Mouse (Mus musculus) stomach, embryonic 15.5 days (tissue): ENCODE results near the gene H13. TPM values are rescaled to one million over a fixed set of nuclear protein-coding genes. Genes with fewer than 3 reads are reported as not detected.
A peak's percentile ranks its signal among the peaks of the same experiment; 100 is the strongest.
"Not testable (repeated sequence)": the region's sequence is repeated elsewhere in the genome, so short reads cannot be mapped to it uniquely, and the experiment has no call there.

Source experiments
- ATAC-seq: fragments of 200-750 bp; cut with Nextera tagmentation; 2 replicates; pipeline ENCODE4 v1.8.0; 2017; ENCODE audit warnings: low read depth, moderate number of reproducible peaks, moderate TSS enrichment; ENCODE audit not compliant: insufficient read depth, low FRiP score
- H3K27ac ChIP-seq: fragments of 300-500 bp; sonication (generic); 2 replicates; pipeline ENCODE4 v1.5.1; 2015; ENCODE audit warnings: mild to moderate bottlenecking, inconsistent platforms
- H3K27me3 ChIP-seq: fragments of 300-500 bp; sonication (generic); replicated peaks from 2 replicates; pipeline ENCODE4 v1.6.1; 2015; ENCODE audit warnings: inconsistent platforms
- H3K36me3 ChIP-seq: fragments of 300-500 bp; sonication (generic); 2 replicates; pipeline ENCODE4 v1.6.1; 2015; ENCODE audit warnings: inconsistent platforms
- H3K4me1 ChIP-seq: fragments of 300-500 bp; sonication (generic); 2 replicates; pipeline ENCODE4 v1.6.1; 2015; ENCODE audit warnings: inconsistent platforms
- H3K4me2 ChIP-seq: fragments of 300-500 bp; sonication (generic); 2 replicates; pipeline ENCODE4 v1.6.1; 2015; ENCODE audit warnings: mild to moderate bottlenecking, inconsistent platforms
- H3K4me3 ChIP-seq: fragments of 300-500 bp; sonication (generic); replicated peaks from 2 replicates; pipeline ENCODE4 v1.5.1; 2015; ENCODE audit warnings: inconsistent platforms
- H3K9ac ChIP-seq: fragments of 300-500 bp; sonication (generic); 2 replicates; pipeline ENCODE4 v1.6.1; 2015; ENCODE audit warnings: inconsistent platforms
- H3K9me3 ChIP-seq: fragments of 300-500 bp; sonication (generic); 2 replicates; pipeline ENCODE4 v1.6.1; 2016; ENCODE audit warnings: inconsistent platforms
- WGBS: fragments of 180-500 bp; shearing (Covaris S2); methylation state at CpG from one replicate; pipeline ENCODE4 v1.1.7; 2015; 5-methylcytosine and 5-hydroxymethylcytosine counted together
- polyA plus RNA-seq: library from polyadenylated mRNA; unstranded; fragments of >200 nt; fragmentation: Nextera tagmentation; extraction: Ambion mirVana; gene quantifications from 2 replicates; pipeline ENCODE4 v1.2.1, GENCODE M21; 2015

Gene H13
- polyA plus RNA-seq, 1 experiment from 2014 or later = 122 TPM

GRCm38 (mm10) chr2:152634311-152634710 lies 35.0 kb upstream of the H13 start:
- Histone ChIP-seq H3K36me3 (no peaks in the 10 kb centered on the region), H3K4me3 (no peak overlapping the region), H3K4me2 (no peak overlapping the region), H3K9me3 (no peaks in the 10 kb centered on the region), H3K27ac (peak overlapping the region; percentile 16; the same call in 1 of the 2 replicates), H3K4me1 (peaks cover 45% of the 10 kb centered on the region), H3K9ac (no peak overlapping the region), H3K27me3 (no peaks in the 10 kb centered on the region)
- 76% methylated on average over 29 of the region's 29 CpGs for WGBS
- ATAC-seq = no peak

- Histone ChIP-seq H3K4me3 (no peak overlapping the region), H3K4me1 (peaks cover 52% of the 10 kb centered on the region), H3K36me3 (no peaks in the 10 kb centered on the region), H3K27me3 (no peaks in the 10 kb centered on the region), H3K4me2 (0 out of 2 replicates have a peak overlapping the region, but pooled peaks have one; percentile 26), H3K9ac (no peak overlapping the region), H3K27ac (peak overlapping the region; percentile 93), H3K9me3 (no peaks in the 10 kb centered on the region)
- WGBS = 42% methylated on average over 23 of the region's 23 CpGs
- ATAC-seq = peak; percentile 67
These were observed 32.8 kb upstream of the H13 start for GRCm38 (mm10) chr2:152636246-152637005.

- Histone ChIP-seq H3K36me3 (no peaks in the 10 kb centered on the region), H3K9ac (no peak overlapping the region), H3K27me3 (no peaks in the 10 kb centered on the region), H3K27ac (peak overlapping the region; percentile 93), H3K4me1 (peaks cover 52% of the 10 kb centered on the region), H3K4me3 (no peak overlapping the region), H3K4me2 (no peak overlapping the region), H3K9me3 (no peaks in the 10 kb centered on the region)
- no peak for ATAC-seq
- 59% methylated on average over 6 of the region's 6 CpGs for WGBS
These were observed 32.3 kb upstream of the H13 start for GRCm38 (mm10) chr2:152637006-152637322.

GRCm38 (mm10) chr2:152637381-152637780 lies 31.9 kb upstream of the H13 start:
- ATAC-seq = no peak
- Histone ChIP-seq H3K4me2 (no peak overlapping the region), H3K27me3 (no peaks in the 10 kb centered on the region), H3K9ac (no peak overlapping the region), H3K4me1 (peaks cover 52% of the 10 kb centered on the region), H3K4me3 (no peak overlapping the region), H3K9me3 (no peaks in the 10 kb centered on the region), H3K36me3 (no peaks in the 10 kb centered on the region), H3K27ac (peak overlapping the region; percentile 93)
- 72% methylated on average over 4 of the region's 4 CpGs for WGBS

GRCm38 (mm10) chr2:152638865-152639264 lies 30.4 kb upstream of the H13 start:
- Histone ChIP-seq H3K4me2 (no peak overlapping the region), H3K9ac (no peak overlapping the region), H3K4me3 (no peak overlapping the region), H3K27ac (peak overlapping the region; percentile 89), H3K4me1 (peaks cover 40% of the 10 kb centered on the region), H3K9me3 (no peaks in the 10 kb centered on the region), H3K27me3 (no peaks in the 10 kb centered on the region), H3K36me3 (no peaks in the 10 kb centered on the region)
- ATAC-seq = no peak
- 43% methylated on average over 6 of the region's 6 CpGs for WGBS

GRCm38 (mm10) chr2:152639406-152640113 lies 29.7 kb upstream of the H13 start:
- 22% methylated on average over 11 of the region's 11 CpGs for WGBS
- Histone ChIP-seq H3K27me3 (no peaks in the 10 kb centered on the region), H3K9me3 (no peaks in the 10 kb centered on the region), H3K9ac (no peak overlapping the region), H3K27ac (peak overlapping the region; percentile 89), H3K36me3 (no peaks in the 10 kb centered on the region), H3K4me1 (peaks cover 36% of the 10 kb centered on the region), H3K4me2 (0 out of 2 replicates have a peak overlapping the region, but pooled peaks have one; percentile 3), H3K4me3 (no peak overlapping the region)
- ATAC-seq = peak; percentile 63

- H3K27me3 ChIP-seq = no peaks in the 10 kb centered on the region
- 46% methylated on average over 10 of the region's 10 CpGs for WGBS
- no peak overlapping the region for H3K4me2 ChIP-seq
- H3K4me3 ChIP-seq = no peak overlapping the region
- H3K27ac ChIP-seq = no peak overlapping the region
- H3K4me1 ChIP-seq = peaks cover 3% of the 10 kb centered on the region; the same call in 1 of the 2 replicates
- ATAC-seq = no peak
- H3K36me3 ChIP-seq = no peaks in the 10 kb centered on the region
- no peaks in the 10 kb centered on the region for H3K9me3 ChIP-seq
- no peak overlapping the region for H3K9ac ChIP-seq
These were observed 16.2 kb upstream of the H13 start for GRCm38 (mm10) chr2:152652901-152653620.

- Histone ChIP-seq H3K27ac (no peak overlapping the region), H3K9ac (no peak overlapping the region), H3K9me3 (no peaks in the 10 kb centered on the region), H3K27me3 (no peaks in the 10 kb centered on the region), H3K36me3 (no peaks in the 10 kb centered on the region), H3K4me2 (no peak overlapping the region), H3K4me1 (no peaks in the 10 kb centered on the region; the same call in 1 of the 2 replicates), H3K4me3 (no peak overlapping the region)
- WGBS = 36% methylated on average over 14 of the region's 14 CpGs
- ATAC-seq = no peak
These were observed 15.2 kb upstream of the H13 start for GRCm38 (mm10) chr2:152653874-152654715.

GRCm38 (mm10) chr2:152657398-152657797 lies 11.9 kb upstream of the H13 start:
- no peak overlapping the region for H3K4me2 ChIP-seq
- WGBS = 55% methylated on average over 10 of the region's 10 CpGs
- H3K9me3 ChIP-seq = no peaks in the 10 kb centered on the region
- no peaks in the 10 kb centered on the region for H3K36me3 ChIP-seq
- H3K4me1 ChIP-seq = no peaks in the 10 kb centered on the region; the same call in 1 of the 2 replicates
- H3K27ac ChIP-seq = no peak overlapping the region
- H3K4me3 ChIP-seq = no peak overlapping the region
- no peaks in the 10 kb centered on the region for H3K27me3 ChIP-seq
- no peak overlapping the region for H3K9ac ChIP-seq
- no peak for ATAC-seq

- WGBS = 71% methylated on average over 6 of the region's 6 CpGs
- H3K4me3 ChIP-seq = no peak overlapping the region
- no peak for ATAC-seq
These were observed 8.1 kb upstream of the H13 start for GRCm38 (mm10) chr2:152661163-152661562.

GRCm38 (mm10) chr2:152666191-152666590 lies 3.1 kb upstream of the H13 start:
- not testable (repeated sequence) for H3K36me3 ChIP-seq, H3K4me3 ChIP-seq, H3K9me3 ChIP-seq, H3K4me2 ChIP-seq, H3K9ac ChIP-seq, ATAC-seq, H3K27me3 ChIP-seq, H3K27ac ChIP-seq
- H3K4me1 ChIP-seq = peaks cover 12% of the 10 kb centered on the region
- WGBS = 71% methylated on average over 3 of the region's 3 CpGs

More at GRCm38 (mm10) chr2:152661163-152661562, 8.1 kb upstream of the H13 start:
- Histone ChIP-seq H3K9ac (no peak overlapping the region), H3K9me3 (no peaks in the 10 kb centered on the region), H3K4me2 (no peak overlapping the region), H3K4me1 (no peaks in the 10 kb centered on the region), H3K27me3 (no peaks in the 10 kb centered on the region), H3K36me3 (no peaks in the 10 kb centered on the region), H3K27ac (no peak overlapping the region)
